ENCODE assay signal across 26 mouse cellular contexts in the genomic region with DNA sequence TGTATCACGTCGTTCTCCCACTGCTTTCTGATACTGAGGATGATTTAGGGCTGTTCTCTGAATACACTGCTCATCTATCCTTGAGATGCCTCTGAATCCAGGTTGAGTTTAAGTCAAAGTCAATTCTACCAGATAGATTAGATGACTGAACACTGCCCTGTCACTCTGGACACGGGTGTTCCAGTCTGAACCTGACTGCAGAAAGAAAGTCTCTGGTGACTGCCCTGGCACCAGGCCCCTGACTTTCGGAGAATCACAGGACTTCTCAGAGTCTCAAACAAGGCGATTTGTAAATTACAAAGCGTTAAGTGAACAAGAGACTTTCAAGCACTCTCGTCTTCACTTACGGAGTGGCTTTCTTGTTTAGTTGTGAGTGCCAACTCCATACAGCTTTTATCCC.
DNase-seq lines count a peak whose midpoint lies in the region; ATAC-seq and TF ChIP-seq lines count a peak whose summit lies in the region.
"Had no signal": no experiment of that assay in that cellular context is flagged by ENCODE, and none has a peak within 500 bp of the region (broad histone marks: within the 10 kb centered on the region; RNA-seq: fewer than 3 reads in every experiment).

No protein-coding gene starts in this region.

- TF ChIP-seq CTCF in lung, postnatal 0 days (IDR thresholded peaks at IDR 0.05), result no peak
- no peak for TF ChIP-seq CTCF in gastrocnemius, adult 2 months (IDR thresholded peaks at IDR 0.05)

- H3K27ac ChIP-seq in lung, postnatal 0 days (ENCODE audit: low read length), result no peak overlapping the region
- H3K27ac ChIP-seq in gastrocnemius, adult 2 months, result no peak overlapping the region
- no peak overlapping the region for H3K27ac ChIP-seq in forebrain, embryonic 13.5 days
- H3K27ac ChIP-seq: embryonic facial prominence, embryonic 12.5 days; embryonic facial prominence, embryonic 15.5 days; heart, embryonic 15.5 days; hindbrain, embryonic 10.5 days; hindbrain, embryonic 13.5 days; intestine, embryonic 15.5 days had no signal

- peak; percentile 37 for DNase-seq in lung, postnatal 0 days (ENCODE audit: low spot score)
- DNase-seq in lung, postnatal 25 days (ENCODE audit: low spot score), result no peak
- DNase-seq in adrenal gland, postnatal 10 days, result peak; percentile 27
- DNase-seq in adrenal gland, postnatal 36 days, result peak; percentile 4 to 51
- DNase-seq in gastrocnemius, adult 2 months, result no peak
- DNase-seq: cerebellum, adult 11-12 months; cerebellum, adult 8-10 months; cerebellum, postnatal 10 days; gastrocnemius, postnatal 25 days; heart, adult 18-20 months; heart, postnatal 10 days; heart, postnatal 36 days; kidney, adult 11 months; kidney, adult 8-10 months had no signal

- H3K27me3 ChIP-seq in lung, postnatal 0 days (replicated peaks; ENCODE audit: insufficient read depth, low read length), result no peaks in the 10 kb centered on the region
- H3K27me3 ChIP-seq in forebrain, embryonic 13.5 days, result no peaks in the 10 kb centered on the region
- H3K27me3 ChIP-seq: embryonic facial prominence, embryonic 12.5 days; embryonic facial prominence, embryonic 15.5 days; heart, embryonic 12.5 days; heart, embryonic 15.5 days; hindbrain, embryonic 13.5 days; intestine, embryonic 15.5 days had no signal

- H3K36me3 ChIP-seq in lung, postnatal 0 days (ENCODE audit: insufficient read depth, low read length), result no peaks in the 10 kb centered on the region
- no peaks in the 10 kb centered on the region for H3K36me3 ChIP-seq in forebrain, embryonic 13.5 days (ENCODE audit: poor library complexity, severe bottlenecking)
- H3K36me3 ChIP-seq: embryonic facial prominence, embryonic 12.5 days; embryonic facial prominence, embryonic 15.5 days; heart, embryonic 12.5 days; heart, embryonic 15.5 days; hindbrain, embryonic 10.5 days; hindbrain, embryonic 13.5 days; intestine, embryonic 15.5 days had no signal

- H3K4me1 ChIP-seq in lung, postnatal 0 days (ENCODE audit: insufficient read depth, low read depth, low read length), result no peaks in the 10 kb centered on the region
- H3K4me1 ChIP-seq in forebrain, embryonic 13.5 days, result no peaks in the 10 kb centered on the region
- H3K4me1 ChIP-seq: embryonic facial prominence, embryonic 12.5 days; embryonic facial prominence, embryonic 15.5 days; heart, embryonic 12.5 days; heart, embryonic 15.5 days; hindbrain, embryonic 10.5 days; hindbrain, embryonic 13.5 days; intestine, embryonic 15.5 days had no signal

- 47% methylated on average over 8 of the region's 8 CpGs for WGBS in lung, postnatal 0 days
- 79% methylated on average over 8 of the region's 8 CpGs for WGBS in forebrain, embryonic 13.5 days

- no peaks in the 10 kb centered on the region for H3K9me3 ChIP-seq in lung, postnatal 0 days (ENCODE audit: low read length)
- no peaks in the 10 kb centered on the region; the same call in 1 of the 2 replicates for H3K9me3 ChIP-seq in forebrain, embryonic 13.5 days (replicated peaks)
- H3K9me3 ChIP-seq: embryonic facial prominence, embryonic 12.5 days; embryonic facial prominence, embryonic 15.5 days; heart, embryonic 12.5 days; heart, embryonic 15.5 days; intestine, embryonic 15.5 days had no signal

- intact Hi-C loops in gastrocnemius, adult 2 months (cut with DNase I), result no loop called here

- no peak overlapping the region for H3K4me3 ChIP-seq in lung, postnatal 0 days (ENCODE audit: low read depth, low read length)
- H3K4me3 ChIP-seq in gastrocnemius, adult 2 months, result no peak overlapping the region
- H3K4me3 ChIP-seq in forebrain, embryonic 13.5 days, result no peak overlapping the region
- H3K4me3 ChIP-seq: embryonic facial prominence, embryonic 12.5 days; embryonic facial prominence, embryonic 15.5 days; heart, embryonic 12.5 days; heart, embryonic 15.5 days; hindbrain, embryonic 10.5 days; hindbrain, embryonic 13.5 days; intestine, embryonic 15.5 days had no signal

- ATAC-seq in lung, postnatal 0 days, result peak; percentile 30; the same call in 1 of the 2 replicates
- no peak for ATAC-seq in forebrain, embryonic 13.5 days
- ATAC-seq: activated CD4-positive, CD25-positive, alpha-beta regulatory T cell, adult 4 months; CD4-positive, CD25-positive, alpha-beta regulatory T cell, adult 4 months; forebrain, embryonic 16.5 days; hindbrain, embryonic 16.5 days; intestine, embryonic 15.5 days had no signal

- no peak overlapping the region for H3K4me2 ChIP-seq in lung, postnatal 0 days (replicated peaks; ENCODE audit: low read depth, low read length)
- no peak overlapping the region for H3K4me2 ChIP-seq in forebrain, embryonic 13.5 days
- H3K4me2 ChIP-seq: embryonic facial prominence, embryonic 12.5 days; embryonic facial prominence, embryonic 15.5 days; heart, embryonic 12.5 days; heart, embryonic 15.5 days; hindbrain, embryonic 13.5 days; intestine, embryonic 15.5 days had no signal

- H3K9ac ChIP-seq in lung, postnatal 0 days (replicated peaks; ENCODE audit: low read depth), result no peak overlapping the region
- no peak overlapping the region for H3K9ac ChIP-seq in forebrain, embryonic 13.5 days
- H3K9ac ChIP-seq: embryonic facial prominence, embryonic 12.5 days; embryonic facial prominence, embryonic 15.5 days; heart, embryonic 12.5 days; heart, embryonic 15.5 days; hindbrain, embryonic 13.5 days; intestine, embryonic 15.5 days had no signal

- TF ChIP-seq EP300 in lung, postnatal 0 days (IDR thresholded peaks at IDR 0.05), result no peak

Comparison
In these comparisons a context has a peak if more than half of its experiments do, and no peak if none do; other contexts are left out.
1. DNase-seq: peak in lung, postnatal 0 days (single experiment), adrenal gland, postnatal 10 days (single experiment) and adrenal gland, postnatal 36 days (2 of 2); none in lung, postnatal 25 days (single experiment) and gastrocnemius, adult 2 months (single experiment).